Mouse (Mus musculus) urinary bladder, postnatal 0 days (tissue): ENCODE data around the gene Hexdc. TPM values are rescaled to one million over a fixed set of nuclear protein-coding genes. Genes with fewer than 3 reads are reported as not detected.

Experiments
- polyA plus RNA-seq: library from polyadenylated mRNA; unstranded; fragments of >200 nt; fragmentation: Nextera tagmentation; extraction: Ambion mirVana; gene quantifications from 2 replicates; pipeline ENCODE4 v1.2.1, GENCODE M21; 2015

The Hexdc gene
- polyA plus RNA-seq = 5.7 and 5.8 TPM in 2 replicates

DNA sequence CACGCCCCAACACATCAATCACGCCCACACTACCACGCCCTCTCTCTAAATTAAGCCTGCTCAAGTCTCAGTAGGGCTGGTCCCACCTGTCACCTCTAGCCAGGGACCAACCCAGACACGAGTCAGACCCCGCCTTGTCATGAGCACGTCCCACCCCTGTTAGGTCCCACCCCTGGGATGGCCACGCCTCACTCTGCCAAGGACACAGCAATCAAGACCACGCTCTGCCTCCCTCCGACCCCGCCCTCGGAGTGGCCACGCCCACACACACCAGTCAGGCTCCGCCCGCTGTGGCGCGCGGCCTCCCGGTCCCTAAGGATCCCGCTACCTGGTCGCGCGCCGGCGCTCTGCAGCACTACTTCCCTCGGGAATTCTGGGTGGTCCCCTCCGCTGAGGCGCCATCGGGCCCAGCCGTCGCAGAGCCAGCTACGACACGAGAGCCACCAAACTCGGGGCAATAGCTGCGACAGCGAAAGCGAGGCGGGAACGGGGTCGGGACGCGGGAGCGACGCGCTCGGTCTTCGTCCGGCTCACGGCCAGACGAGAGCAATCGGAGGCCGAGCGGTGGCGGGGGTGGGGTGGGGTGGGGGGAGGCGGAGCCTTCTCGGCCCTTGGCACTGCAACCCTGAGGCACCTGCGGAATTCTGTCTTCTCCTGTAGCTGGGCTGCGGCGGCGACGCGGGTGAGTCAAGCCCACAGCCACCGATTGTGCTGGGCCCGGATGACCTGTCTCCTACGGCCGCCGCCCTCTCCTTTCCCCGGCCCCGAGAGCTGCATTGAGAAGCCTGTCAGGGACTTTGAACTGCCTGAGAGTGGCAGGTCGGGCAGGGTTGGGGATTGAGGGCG lies at the start of gene Hexdc, which contains the start of gene Ogfod3:
Gene Hexdc (plus strand): TSS at position 273 of the 846 bp plus-strand sequence.
Gene Ogfod3 (minus strand): TSS at position 551 of the 846 bp plus-strand sequence.

DNA sequence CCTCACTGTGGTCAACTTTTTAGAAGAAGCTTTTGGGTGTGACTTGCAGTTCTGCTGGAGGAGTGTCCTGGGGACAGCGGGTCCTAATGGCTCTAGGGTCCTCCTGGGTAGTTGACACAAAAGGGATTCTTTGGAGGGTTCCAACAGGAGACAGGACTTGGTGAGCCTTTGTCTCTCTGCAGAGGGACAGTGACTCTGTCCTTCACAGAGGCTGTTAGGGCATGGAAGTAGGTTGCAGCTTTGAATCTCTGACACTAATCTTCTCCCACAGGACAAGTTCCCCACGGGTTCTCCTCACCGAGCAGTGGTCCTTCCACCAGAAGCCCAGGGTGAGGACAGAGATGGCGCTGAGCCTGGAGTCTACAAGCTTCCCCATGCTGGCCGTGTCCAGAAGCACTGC lies 44.3 kb upstream of the Hexdc start, which contains the start of gene Uts2r:
Gene Uts2r (plus strand): TSS at position 301 of the 400 bp plus-strand sequence.

GRCm38 (mm10) chr11:121229018-121229439 lies 24.8 kb downstream of the Hexdc start, which contains the start of gene Cybc1:
Gene Cybc1, minus strand, starts transcription at chr11:121229322.

DNA sequence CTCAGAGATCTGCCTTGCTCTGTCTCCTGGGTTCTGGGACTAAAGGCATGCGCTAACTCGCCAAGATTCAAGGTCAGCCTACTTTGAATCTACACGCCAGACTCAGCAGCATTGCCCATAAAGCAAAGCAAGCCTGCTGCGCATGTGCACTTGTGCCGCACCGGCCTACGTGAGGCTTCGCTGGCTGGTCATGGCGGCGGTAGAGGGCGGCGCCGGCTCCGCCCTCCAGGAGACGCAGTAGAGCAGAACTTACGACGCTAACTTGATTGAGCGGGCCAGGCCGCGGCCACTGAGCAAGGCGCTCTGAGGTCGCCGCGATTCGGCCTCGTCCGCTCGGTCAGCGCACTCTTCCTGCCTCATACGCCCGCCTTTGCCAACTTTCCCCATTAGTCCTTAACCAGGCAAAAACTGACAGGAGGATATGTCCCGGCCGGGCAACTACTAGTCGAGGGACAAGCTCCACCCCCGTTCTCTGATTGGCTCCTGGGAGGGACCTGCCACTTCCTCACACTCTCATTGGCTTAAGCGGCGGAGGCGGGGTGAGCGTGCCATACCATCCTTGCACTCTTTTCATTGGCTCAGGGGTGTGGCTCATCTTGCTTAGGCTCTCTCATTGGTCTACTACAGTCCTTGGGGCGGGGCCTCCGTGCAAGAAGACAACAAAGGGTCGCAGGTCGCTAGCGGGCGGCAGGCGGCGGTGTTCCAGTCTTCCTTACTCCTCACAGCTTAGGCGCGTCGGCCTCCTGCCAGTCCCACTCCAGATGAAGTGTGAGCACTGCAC lies 32.5 kb downstream of the Hexdc start, which contains the start of gene Narf:
Gene Narf (plus strand): TSS at position 690 of the 781 bp plus-strand sequence.

GRCm38 (mm10) chr11:121259160-121260100 lies 55.2 kb downstream of the Hexdc start, which contains the start of gene Foxk2:
Gene Foxk2, plus strand, starts transcription at chr11:121259990.

Other genes with a start within 250 kb of the Hexdc start
- 69.5 and 78.5 TPM in 2 replicates for gene Csnk1d, start 213.1 kb upstream of the Hexdc start, polyA plus RNA-seq
- not detected in 2 replicates for gene Cd7, start 165.0 kb upstream of the Hexdc start, polyA plus RNA-seq
- 0.11 TPM in 2 replicates for gene Sectm1b, start 140.9 kb upstream of the Hexdc start, polyA plus RNA-seq
- 0.10 TPM in 1 of 2 replicates, not detected in the other for gene Sectm1a, start 123.2 kb upstream of the Hexdc start, polyA plus RNA-seq
- gene Tex19.2, start 85.8 kb upstream of the Hexdc start, polyA plus RNA-seq = not detected in 2 replicates
- gene Tex19.1, start 58.3 kb upstream of the Hexdc start, polyA plus RNA-seq = 0.15 TPM in 1 of 2 replicates, not detected in the other
- not detected in 2 replicates for gene Uts2r, start 44.2 kb upstream of the Hexdc start, polyA plus RNA-seq
- 15.5 and 16.6 TPM in 2 replicates for gene Ogfod3, start 278 bp downstream of the Hexdc start, polyA plus RNA-seq
- 32.2 and 34.3 TPM in 2 replicates for gene Cybc1, start 24.9 kb downstream of the Hexdc start, polyA plus RNA-seq
- gene Narf, start 32.8 kb downstream of the Hexdc start, polyA plus RNA-seq = 19.2 and 20.9 TPM in 2 replicates
- 3.7 and 4.3 TPM in 2 replicates for gene Foxk2, start 55.6 kb downstream of the Hexdc start, polyA plus RNA-seq
- gene Wdr45b, start 150.0 kb downstream of the Hexdc start, polyA plus RNA-seq = 53.4 and 56.5 TPM in 2 replicates
- gene Rab40b, start 183.8 kb downstream of the Hexdc start, polyA plus RNA-seq = 5.2 and 5.8 TPM in 2 replicates
- 3.4 TPM in 2 replicates for gene Fn3krp, start 217.0 kb downstream of the Hexdc start, polyA plus RNA-seq
- 0.11 TPM in 1 of 2 replicates, not detected in the other for gene Fn3k, start 230.5 kb downstream of the Hexdc start, polyA plus RNA-seq
- gene Tbcd, start 247.5 kb downstream of the Hexdc start, polyA plus RNA-seq = 31.2 and 32.0 TPM in 2 replicates